Mouse (Mus musculus) ES-E14 (cell line): ENCODE measurements around the gene Def8. TPM values are rescaled to one million over a fixed set of nuclear protein-coding genes. Genes with fewer than 3 reads are reported as not detected.

ENCODE experiments used
- DNase-seq: peaks from one replicate; pipeline ENCODE4 v3.0.0-alpha.2; 2013; ENCODE audit warnings: low read depth, low spot score
- H3K27ac ChIP-seq: 2 replicates; pipeline ENCODE4 v1.5.1; 2012; ENCODE audit warnings: low read depth, mild to moderate bottlenecking, low read length, moderate library complexity, mixed read lengths; ENCODE audit not compliant: poor library complexity, insufficient read depth, severe bottlenecking
- H3K36me3 ChIP-seq: 2 replicates; pipeline ENCODE4 v1.6.1; 2012; ENCODE audit warnings: mild to moderate bottlenecking, low read length, moderate library complexity, mixed read lengths; ENCODE audit not compliant: control insufficient read depth, poor library complexity, insufficient read depth, severe bottlenecking
- H3K4me1 ChIP-seq, 2 experiments: fragments of 150-350 bp in 1 of 2; sonication (generic) in 1 of 2; 2 replicates each; pipeline ENCODE4 v1.6.1; 2012; ENCODE audit warnings: low read length in 2 of 2, mild to moderate bottlenecking in 1 of 2, mixed read lengths in 1 of 2; ENCODE audit not compliant: control insufficient read depth in 2 of 2, insufficient read depth in 2 of 2, poor library complexity in 1 of 2
- H3K4me3 ChIP-seq, 2 experiments: fragments of 150-350 bp in 1 of 2; sonication (generic) in 1 of 2; 2 replicates each; pipeline ENCODE4 v1.5.1; 2012; ENCODE audit warnings: low read length in 2 of 2, low read depth in 1 of 2, mild to moderate bottlenecking in 1 of 2, mixed read lengths in 1 of 2; ENCODE audit not compliant: insufficient read depth in 1 of 2, poor library complexity in 1 of 2, severe bottlenecking in 1 of 2
- H3K9ac ChIP-seq: 2 replicates; pipeline ENCODE4 v1.6.1; 2012; ENCODE audit warnings: low read depth, mild to moderate bottlenecking, low read length, mixed read lengths; ENCODE audit not compliant: poor library complexity, insufficient read depth, severe bottlenecking
- H3K9me3 ChIP-seq: fragments of 150-350 bp; sonication (generic); 2 replicates; pipeline ENCODE4 v1.6.1; 2012; ENCODE audit warnings: low read depth, mild to moderate bottlenecking, low read length; ENCODE audit not compliant: control insufficient read depth, insufficient read depth
- CHD2 ChIP-seq: IDR thresholded peaks from 2 replicates; pipeline ENCODE4 v1.6.1; 2014; ENCODE audit warnings: mild to moderate bottlenecking, low read depth, low read length, inconsistent platforms
- HCFC1 ChIP-seq: IDR thresholded peaks from 2 replicates; pipeline ENCODE4 v1.6.1; 2012; ENCODE audit warnings: low read length, inconsistent platforms, borderline replicate concordance; ENCODE audit not compliant: insufficient read depth
- MAFK ChIP-seq: IDR thresholded peaks from 2 replicates; pipeline ENCODE4 v1.6.1; 2014; ENCODE audit warnings: mild to moderate bottlenecking, low read depth, low read length, inconsistent platforms; ENCODE audit not compliant: insufficient read depth
- ZC3H11A ChIP-seq: IDR thresholded peaks from 2 replicates; pipeline ENCODE4 v1.6.1; 2012; ENCODE audit warnings: low read depth, mild to moderate bottlenecking, inconsistent platforms, low read length, borderline replicate concordance
- ZNF384 ChIP-seq: IDR thresholded peaks from 2 replicates; pipeline ENCODE4 v1.6.1; 2012; ENCODE audit warnings: low read depth, low read length, inconsistent platforms
- in situ Hi-C, 2 experiments: fragments of 600-800 bp; cut with MboI; formaldehyde crosslinking; loops; one replicate each; pipeline ENCODE4 v1.15.1; 2025; ENCODE audit warnings: low sequenced_read_pairs in 2 of 2, inconsistent platforms in 1 of 2; ENCODE audit not compliant: unreplicated experiment in 2 of 2
- total RNA-seq: library from RNA; depleted of rRNA; stranded (reverse); fragments of 300-350 nt; gene quantifications from 2 replicates; pipeline ENCODE4 v1.2.3, GENCODE M21; 2012

The Def8 gene
- total RNA-seq, 1 experiment: 42.5 TPM

GRCm38 (mm10) chr8:123502192-123502591 lies 78.9 kb downstream of the Def8 start:
- no peak for DNase-seq
- in situ Hi-C loops: no loop called here

GRCm38 (mm10) chr8:123503801-123504467 lies 80.6 kb downstream of the Def8 start:
- in situ Hi-C loops: no loop called here
- H3K27ac ChIP-seq: no peak overlapping the region
- no peaks in the 10 kb centered on the region for H3K9me3 ChIP-seq
- no peak overlapping the region for H3K4me3 ChIP-seq
- no peak for TF ChIP-seq ZC3H11A
- no peak for DNase-seq
- 0 out of 4 replicates have a peak, but pooled peaks cover 0 to 2% of the 10 kb centered on the region in 2 experiments for H3K4me1 ChIP-seq
- H3K36me3 ChIP-seq: peaks cover 39% of the 10 kb centered on the region
- H3K9ac ChIP-seq: no peak overlapping the region

More at GRCm38 (mm10) chr8:123502192-123502591, 78.9 kb downstream of the Def8 start:
- H3K9me3 ChIP-seq: no peaks in the 10 kb centered on the region
- H3K27ac ChIP-seq: no peak overlapping the region
- H3K9ac ChIP-seq: no peak overlapping the region
- TF ChIP-seq CHD2 (no peak), ZC3H11A (no peak), ZNF384 (no peak), HCFC1 (no peak), MAFK (no peak)
- H3K36me3 ChIP-seq: peaks cover 46% of the 10 kb centered on the region
- H3K4me3 ChIP-seq: no peak overlapping the region
- H3K4me1 ChIP-seq: peaks cover 0 to 5% of the 10 kb centered on the region in 2 experiments; a peak in 2 of 4 replicates

DNA sequence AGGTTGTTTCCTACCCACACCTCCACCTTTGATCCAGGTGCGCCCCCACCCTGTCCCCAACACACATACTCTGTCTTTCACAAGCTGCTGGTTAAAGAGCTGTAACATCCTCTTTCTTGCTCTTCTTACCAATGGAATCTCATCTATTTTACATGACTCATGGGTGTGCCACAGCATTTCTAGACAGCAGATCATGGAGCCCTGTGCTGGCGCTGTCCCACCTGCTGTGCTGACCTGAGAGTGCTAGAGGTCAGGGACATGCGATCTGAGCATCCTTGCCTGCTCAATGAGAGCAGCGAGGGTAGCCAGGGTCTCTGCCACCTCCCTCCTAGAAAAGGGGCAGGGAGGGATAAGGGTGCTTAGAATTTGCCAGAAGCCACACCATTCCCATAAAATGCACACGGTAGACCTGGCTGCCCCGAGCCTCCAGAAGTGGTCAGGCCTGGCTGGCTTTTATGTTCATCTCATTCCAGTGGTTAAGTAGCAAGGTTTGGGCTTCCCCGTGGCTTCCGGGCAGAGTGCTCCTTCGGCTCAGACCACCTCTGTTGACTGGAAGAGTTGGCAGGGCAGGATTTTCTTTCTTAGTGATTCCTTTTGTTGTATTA lies 81.4 kb downstream of the Def8 start:
- H3K4me1 ChIP-seq: 0 out of 4 replicates have a peak, but pooled peaks cover 0 to 2% of the 10 kb centered on the region in 2 experiments
- TF ChIP-seq CHD2: no peak
- TF ChIP-seq MAFK: no peak
- TF ChIP-seq ZNF384: no peak
- no peak for TF ChIP-seq HCFC1
- TF ChIP-seq ZC3H11A: no peak
- H3K36me3 ChIP-seq: peaks cover 36% of the 10 kb centered on the region
- no peak for DNase-seq
- no peak overlapping the region for H3K4me3 ChIP-seq
- H3K9me3 ChIP-seq: no peaks in the 10 kb centered on the region
- no peak overlapping the region for H3K9ac ChIP-seq
- in situ Hi-C loops: no loop called here
- H3K27ac ChIP-seq: no peak overlapping the region

GRCm38 (mm10) chr8:123505267-123505666 lies 81.9 kb downstream of the Def8 start:
- Histone ChIP-seq H3K9ac (no peak overlapping the region), H3K36me3 (peaks cover 36% of the 10 kb centered on the region), H3K4me1 (0 out of 4 replicates have a peak, but pooled peaks cover 0 to 2% of the 10 kb centered on the region in 2 experiments), H3K9me3 (no peaks in the 10 kb centered on the region), H3K4me3 (no peak overlapping the region), H3K27ac (no peak overlapping the region)
- in situ Hi-C loops: no loop called here
- DNase-seq: no peak
- TF ChIP-seq ZC3H11A: no peak
- TF ChIP-seq HCFC1: no peak
- TF ChIP-seq ZNF384: no peak
- TF ChIP-seq MAFK: no peak
- no peak for TF ChIP-seq CHD2

DNA sequence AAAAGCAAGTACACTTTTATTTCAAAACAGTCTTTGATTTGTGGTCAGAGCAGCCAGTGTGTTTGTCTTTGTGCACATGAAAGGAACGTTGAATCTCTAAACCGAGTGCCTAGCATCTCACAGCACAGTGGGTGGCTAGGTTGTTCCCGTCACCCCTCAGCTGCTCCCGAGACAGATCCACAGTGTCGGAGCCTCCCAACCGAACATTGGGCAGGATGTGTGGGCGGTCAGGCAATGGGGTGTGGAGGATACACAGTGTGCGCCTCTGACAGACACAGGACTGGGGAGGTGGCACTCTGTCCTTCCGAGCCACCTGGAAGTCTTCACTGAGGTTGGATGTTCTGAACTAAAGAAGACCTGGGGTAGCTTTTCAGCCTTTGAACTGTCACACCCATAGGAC lies 82.4 kb downstream of the Def8 start:
- Histone ChIP-seq H3K36me3 (peaks cover 36% of the 10 kb centered on the region), H3K27ac (no peak overlapping the region), H3K9me3 (no peaks in the 10 kb centered on the region), H3K9ac (no peak overlapping the region), H3K4me1 (0 out of 4 replicates have a peak, but pooled peaks cover 0 to 2% of the 10 kb centered on the region in 2 experiments), H3K4me3 (no peak overlapping the region)
- DNase-seq: no peak
- no peak for TF ChIP-seq MAFK
- no peak for TF ChIP-seq CHD2
- TF ChIP-seq ZNF384: no peak
- TF ChIP-seq ZC3H11A: no peak
- no peak for TF ChIP-seq HCFC1
- in situ Hi-C loops: no loop called here
